10 mouse cellular contexts compared by ENCODE assay signal in genomic region chr9:107650708-107651481, GRCm38 (mm10). TPM values are rescaled to one million over a fixed set of nuclear protein-coding genes. Genes with fewer than 3 reads are reported as not detected.
DNase-seq lines count a peak whose midpoint lies in the region; ATAC-seq and TF ChIP-seq lines count a peak whose summit lies in the region.
"Had no signal": no experiment of that assay in that cellular context is flagged by ENCODE, and none has a peak within 500 bp of the region (broad histone marks: within the 10 kb centered on the region; RNA-seq: fewer than 3 reads in every experiment).

No protein-coding gene starts in this region.

- H3K4me3 ChIP-seq in layer of hippocampus, adult 2 months: no peak overlapping the region
- no peak overlapping the region for H3K4me3 ChIP-seq in embryonic facial prominence, embryonic 12.5 days
- H3K4me3 ChIP-seq in hindbrain, embryonic 10.5 days: no peak overlapping the region
- no peak overlapping the region for H3K4me3 ChIP-seq in midbrain, embryonic 14.5 days (replicated peaks; ENCODE audit: low read depth, low read length)
- no peak overlapping the region for H3K4me3 ChIP-seq in intestine, embryonic 16.5 days (ENCODE audit: low read length)
- H3K4me3 ChIP-seq: liver, embryonic 15.5 days had no signal

- H3K4me2 ChIP-seq in embryonic facial prominence, embryonic 12.5 days (replicated peaks): no peak overlapping the region
- no peak overlapping the region for H3K4me2 ChIP-seq in midbrain, embryonic 14.5 days (ENCODE audit: low read length)
- no peak overlapping the region for H3K4me2 ChIP-seq in intestine, embryonic 16.5 days (ENCODE audit: low read depth, low read length)
- H3K4me2 ChIP-seq: liver, embryonic 15.5 days had no signal

- no peak for TF ChIP-seq CTCF in layer of hippocampus, adult 2 months (conservative IDR thresholded peaks at IDR 0.05)

- DNase-seq in layer of hippocampus, adult 2 months (ENCODE audit: low spot score in 2 of 2): no peak
- no peak for DNase-seq in layer of hippocampus, adult 9-10 months (ENCODE audit: low spot score)
- DNase-seq in hindbrain, embryonic 10.5 days (ENCODE audit: low spot score): no peak
- peak; percentile 69 for DNase-seq in midbrain, embryonic 14.5 days
- no peak for DNase-seq in layer of hippocampus, adult 8-10 months (ENCODE audit: low spot score in 2 of 2)
- no peak for DNase-seq in kidney, postnatal 25 days
- DNase-seq: adrenal gland, adult 8-10 months had no signal

- 36% methylated on average over 12 of the region's 12 CpGs for WGBS in embryonic facial prominence, embryonic 12.5 days
- WGBS in hindbrain, embryonic 10.5 days: 56% methylated on average over 12 of the region's 12 CpGs
- 24% methylated on average over 12 of the region's 12 CpGs for WGBS in midbrain, embryonic 14.5 days
- WGBS in intestine, embryonic 16.5 days: 32% methylated on average over 12 of the region's 12 CpGs

- no peaks in the 10 kb centered on the region for H3K36me3 ChIP-seq in embryonic facial prominence, embryonic 12.5 days
- no peaks in the 10 kb centered on the region for H3K36me3 ChIP-seq in hindbrain, embryonic 10.5 days
- H3K36me3 ChIP-seq in midbrain, embryonic 14.5 days (ENCODE audit: control insufficient read depth, insufficient read depth, low read length): no peaks in the 10 kb centered on the region
- H3K36me3 ChIP-seq in intestine, embryonic 16.5 days (ENCODE audit: control insufficient read depth, insufficient read depth, low read length): no peaks in the 10 kb centered on the region
- H3K36me3 ChIP-seq: liver, embryonic 15.5 days had no signal

- peak overlapping the region; percentile 66 for H3K27ac ChIP-seq in layer of hippocampus, adult 2 months
- 0 out of 2 replicates have a peak overlapping the region, but pooled peaks have one; percentile 69 for H3K27ac ChIP-seq in embryonic facial prominence, embryonic 12.5 days
- peak overlapping the region; percentile 62 for H3K27ac ChIP-seq in hindbrain, embryonic 10.5 days
- H3K27ac ChIP-seq in midbrain, embryonic 14.5 days (replicated peaks; ENCODE audit: low read depth, low read length): peak overlapping the region; percentile 56; the same call in 1 of the 2 replicates
- H3K27ac ChIP-seq in intestine, embryonic 16.5 days (ENCODE audit: low read length): no peak overlapping the region
- H3K27ac ChIP-seq: liver, embryonic 15.5 days had no signal

- no peaks in the 10 kb centered on the region for H3K27me3 ChIP-seq in embryonic facial prominence, embryonic 12.5 days
- 0 out of 2 replicates have a peak, but pooled peaks cover 4% of the 10 kb centered on the region for H3K27me3 ChIP-seq in hindbrain, embryonic 10.5 days (ENCODE audit: insufficient read depth, poor library complexity, severe bottlenecking)
- no peaks in the 10 kb centered on the region for H3K27me3 ChIP-seq in midbrain, embryonic 14.5 days (ENCODE audit: control insufficient read depth, insufficient read depth, low read length)
- no peaks in the 10 kb centered on the region for H3K27me3 ChIP-seq in intestine, embryonic 16.5 days (replicated peaks; ENCODE audit: control insufficient read depth, insufficient read depth, low read length)

- no peaks in the 10 kb centered on the region for H3K9me3 ChIP-seq in embryonic facial prominence, embryonic 12.5 days
- no peaks in the 10 kb centered on the region for H3K9me3 ChIP-seq in hindbrain, embryonic 10.5 days
- H3K9me3 ChIP-seq in midbrain, embryonic 14.5 days (ENCODE audit: control insufficient read depth, low read length): no peaks in the 10 kb centered on the region
- no peaks in the 10 kb centered on the region for H3K9me3 ChIP-seq in intestine, embryonic 16.5 days (ENCODE audit: control insufficient read depth, low read length)
- H3K9me3 ChIP-seq: liver, embryonic 15.5 days had no signal

- ATAC-seq in embryonic facial prominence, embryonic 12.5 days (ENCODE audit: insufficient number of reproducible peaks, insufficient read depth, low FRiP score, low TSS enrichment): peak; percentile 44
- ATAC-seq in midbrain, embryonic 14.5 days (ENCODE audit: low FRiP score, low TSS enrichment): peak; percentile 73
- no peak for ATAC-seq in intestine, embryonic 16.5 days

- peaks cover 13% of the 10 kb centered on the region; the same call in 1 of the 2 replicates for H3K4me1 ChIP-seq in embryonic facial prominence, embryonic 12.5 days
- H3K4me1 ChIP-seq in hindbrain, embryonic 10.5 days (replicated peaks): peaks cover 30% of the 10 kb centered on the region
- H3K4me1 ChIP-seq in midbrain, embryonic 14.5 days (ENCODE audit: control insufficient read depth, insufficient read depth, low read length): no peaks in the 10 kb centered on the region
- peaks cover 11% of the 10 kb centered on the region for H3K4me1 ChIP-seq in intestine, embryonic 16.5 days (ENCODE audit: control insufficient read depth, insufficient read depth, low read length)
- H3K4me1 ChIP-seq: liver, embryonic 15.5 days had no signal

- peak overlapping the region; percentile 30; the same call in 1 of the 2 replicates for H3K9ac ChIP-seq in embryonic facial prominence, embryonic 12.5 days
- H3K9ac ChIP-seq in midbrain, embryonic 14.5 days (replicated peaks; ENCODE audit: low read length): no peak overlapping the region
- no peak overlapping the region for H3K9ac ChIP-seq in intestine, embryonic 16.5 days (ENCODE audit: low read depth, low read length)
- H3K9ac ChIP-seq: liver, embryonic 15.5 days had no signal

RNA-seq across cellular contexts. Expression of gene Gnai2, which starts 15.7 kb away (rescaled TPM):
- total RNA-seq in layer of hippocampus, adult 2 months (2021): 100 to 1,000 TPM; 208 to 222 TPM
- polyA plus RNA-seq in embryonic facial prominence, embryonic 12.5 days (2016; fragmentation: Nextera tagmentation; extraction: Ambion mirVana): 439 and 443 TPM in 2 replicates
- polyA plus RNA-seq in hindbrain, embryonic 10.5 days (2016; fragmentation: Nextera tagmentation; extraction: Ambion mirVana): 554 and 640 TPM in 2 replicates
- 284 and 326 TPM in 2 replicates for polyA plus RNA-seq in midbrain, embryonic 14.5 days (2014; fragmentation: Nextera tagmentation; extraction: Ambion mirVana)
- 100 to 1,000 TPM; 218 to 272 (median 249) TPM for total RNA-seq in layer of hippocampus, adult 8-10 months (2022)
- 301 and 311 TPM in 2 replicates for polyA plus RNA-seq in intestine, embryonic 16.5 days (2015; fragmentation: Nextera tagmentation; extraction: Ambion mirVana)

RNA-seq across cellular contexts. Expression of gene Slc38a3, which starts 18.4 kb away (rescaled TPM):
- total RNA-seq in layer of hippocampus, adult 2 months (2021): 10 to 100 TPM; 55.7 to 65.0 TPM
- polyA plus RNA-seq in embryonic facial prominence, embryonic 12.5 days (2016; fragmentation: Nextera tagmentation; extraction: Ambion mirVana): 8.2 and 8.3 TPM in 2 replicates
- 6.4 and 7.2 TPM in 2 replicates for polyA plus RNA-seq in hindbrain, embryonic 10.5 days (2016; fragmentation: Nextera tagmentation; extraction: Ambion mirVana)
- polyA plus RNA-seq in midbrain, embryonic 14.5 days (2014; fragmentation: Nextera tagmentation; extraction: Ambion mirVana): 20.4 and 31.9 TPM in 2 replicates
- 10 to 100 TPM; 61.3 to 74.3 (median 69.2) TPM for total RNA-seq in layer of hippocampus, adult 8-10 months (2022)
- polyA plus RNA-seq in intestine, embryonic 16.5 days (2015; fragmentation: Nextera tagmentation; extraction: Ambion mirVana): 10.1 TPM in 2 replicates

RNA-seq across cellular contexts. Expression of gene Gnat1, which starts 28.6 kb away (rescaled TPM):
- under 1 TPM in 1 of 2 experiments, not detected in 1; 0.17 TPM for total RNA-seq in layer of hippocampus, adult 2 months (2021)
- 1.4 and 3.0 TPM in 2 replicates for polyA plus RNA-seq in embryonic facial prominence, embryonic 12.5 days (2016; fragmentation: Nextera tagmentation; extraction: Ambion mirVana)
- polyA plus RNA-seq in hindbrain, embryonic 10.5 days (2016; fragmentation: Nextera tagmentation; extraction: Ambion mirVana): 2.6 and 3.1 TPM in 2 replicates
- 0.97 and 2.0 TPM in 2 replicates for polyA plus RNA-seq in midbrain, embryonic 14.5 days (2014; fragmentation: Nextera tagmentation; extraction: Ambion mirVana)
- total RNA-seq in layer of hippocampus, adult 8-10 months (2022): under 1 TPM; 0.14 to 0.43 (median 0.27) TPM
- 0.98 and 1.6 TPM in 2 replicates for polyA plus RNA-seq in intestine, embryonic 16.5 days (2015; fragmentation: Nextera tagmentation; extraction: Ambion mirVana)

RNA-seq across cellular contexts. Expression of gene Sema3b, which starts 41.9 kb away (rescaled TPM):
- total RNA-seq in layer of hippocampus, adult 2 months (2021): 1 to 10 TPM; 1.9 to 2.2 TPM
- polyA plus RNA-seq in embryonic facial prominence, embryonic 12.5 days (2016; fragmentation: Nextera tagmentation; extraction: Ambion mirVana): 3.8 and 6.9 TPM in 2 replicates
- polyA plus RNA-seq in hindbrain, embryonic 10.5 days (2016; fragmentation: Nextera tagmentation; extraction: Ambion mirVana): 3.9 and 5.2 TPM in 2 replicates
- 1.5 and 3.2 TPM in 2 replicates for polyA plus RNA-seq in midbrain, embryonic 14.5 days (2014; fragmentation: Nextera tagmentation; extraction: Ambion mirVana)
- 1 to 10 TPM; 2.9 to 5.0 (median 4.4) TPM for total RNA-seq in layer of hippocampus, adult 8-10 months (2022)
- polyA plus RNA-seq in intestine, embryonic 16.5 days (2015; fragmentation: Nextera tagmentation; extraction: Ambion mirVana): 50.4 and 54.9 TPM in 2 replicates

RNA-seq across cellular contexts. Expression of gene Sema3f, which starts 59.4 kb away (rescaled TPM):
- total RNA-seq in layer of hippocampus, adult 2 months (2021): 1 to 10 TPM; 2.8 to 3.5 TPM
- polyA plus RNA-seq in embryonic facial prominence, embryonic 12.5 days (2016; fragmentation: Nextera tagmentation; extraction: Ambion mirVana): 52.4 and 53.1 TPM in 2 replicates
- polyA plus RNA-seq in hindbrain, embryonic 10.5 days (2016; fragmentation: Nextera tagmentation; extraction: Ambion mirVana): 14.5 and 16.4 TPM in 2 replicates
- 34.0 and 37.0 TPM in 2 replicates for polyA plus RNA-seq in midbrain, embryonic 14.5 days (2014; fragmentation: Nextera tagmentation; extraction: Ambion mirVana)
- total RNA-seq in layer of hippocampus, adult 8-10 months (2022): 1 to 10 TPM; 5.4 to 9.3 (median 6.5) TPM
- polyA plus RNA-seq in intestine, embryonic 16.5 days (2015; fragmentation: Nextera tagmentation; extraction: Ambion mirVana): 5.7 and 8.3 TPM in 2 replicates
